Mouse (Mus musculus) thymus, adult 2 months (tissue): ENCODE data around the gene Vezt.

Experiments used
- CTCF ChIP-seq: fragments of 200-500 bp; IDR thresholded peaks from 2 replicates; pipeline ENCODE4 v1.5.1; 2012; ENCODE audit warnings: mild to moderate bottlenecking, control low read depth, low read length, moderate library complexity, borderline replicate concordance; ENCODE audit not compliant: control insufficient read depth, poor library complexity, insufficient read depth; ENCODE audit errors: extremely low read depth
- POLR2A ChIP-seq: fragments of 200-500 bp; IDR thresholded peaks from 2 replicates; pipeline ENCODE4 v1.6.1; 2012; ENCODE audit warnings: mild to moderate bottlenecking, low read length, control low read depth, moderate library complexity; ENCODE audit not compliant: control insufficient read depth, poor library complexity, insufficient read depth; ENCODE audit errors: extremely low read depth

- TF ChIP-seq POLR2A (no peak), CTCF (no peak)
Observed at GRCm38 (mm10) chr10:93892551-93892950, 143.1 kb downstream of the Vezt start.
